In the genomic region with DNA sequence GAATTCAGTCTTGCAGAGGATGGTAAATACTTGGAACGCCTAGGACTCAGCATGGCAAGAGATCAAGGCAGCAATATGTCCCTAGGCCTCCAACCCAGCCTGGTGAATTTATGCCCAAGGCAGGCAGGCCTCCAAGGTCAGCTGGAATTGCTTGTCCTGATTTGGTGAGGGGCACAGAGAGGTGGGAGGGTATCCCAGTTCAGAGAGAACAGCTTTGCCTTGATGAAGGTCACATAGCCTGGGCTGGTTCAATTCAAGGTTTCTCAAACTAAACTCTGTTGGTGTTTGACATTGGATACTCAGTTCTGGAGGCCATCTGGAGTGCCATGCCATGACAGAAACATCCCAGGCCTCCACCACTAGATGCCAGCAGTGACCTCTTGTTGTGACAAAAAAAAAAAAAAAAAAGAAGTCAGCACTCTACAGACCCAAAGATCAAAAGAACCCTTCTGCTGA, we compare ENCODE assay signal across 10 mouse cellular contexts. TPM values are rescaled to one million over a fixed set of nuclear protein-coding genes. Genes with fewer than 3 reads are reported as not detected.
DNase-seq lines count a peak whose midpoint lies in the region; ATAC-seq lines count a peak whose summit lies in the region.
"Had no signal": no experiment of that assay in that cellular context is flagged by ENCODE, and none has a peak within 500 bp of the region (broad histone marks: within the 10 kb centered on the region; RNA-seq: fewer than 3 reads in every experiment).

No protein-coding gene starts in this region.

- intact Hi-C loops in gastrocnemius, postnatal 14 days (cut with DNase I; ENCODE audit: low total_unique reads) = no loop called here

- H3K36me3 ChIP-seq in midbrain, embryonic 15.5 days (replicated peaks) = no peaks in the 10 kb centered on the region
- H3K36me3 ChIP-seq: G1E had no signal

- H3K9me3 ChIP-seq in midbrain, embryonic 15.5 days = no peaks in the 10 kb centered on the region
- H3K9me3 ChIP-seq: G1E had no signal

- WGBS in midbrain, embryonic 15.5 days = 55% methylated on average over 1 of the region's 1 CpGs

- H3K27ac ChIP-seq in midbrain, embryonic 15.5 days = no peak overlapping the region

- no peak overlapping the region for H3K9ac ChIP-seq in midbrain, embryonic 15.5 days

- no peak overlapping the region for H3K4me3 ChIP-seq in midbrain, embryonic 15.5 days
- H3K4me3 ChIP-seq: megakaryocyte, embryonic 14.5 days had no signal

- H3K4me1 ChIP-seq in midbrain, embryonic 15.5 days = no peaks in the 10 kb centered on the region

- peak; percentile 12 for DNase-seq in gastrocnemius, postnatal 14 days
- DNase-seq in gastrocnemius, postnatal 10 days = no peak
- peak; percentile 67 for DNase-seq in 416B (ENCODE audit: low read depth)
- DNase-seq in adrenal gland, postnatal 25 days = peak; percentile 32
- peak; percentile 61 for DNase-seq in naive thymus-derived CD4-positive, alpha-beta T cell, adult 2 months (ENCODE audit: low read depth)

- no peak overlapping the region for H3K4me2 ChIP-seq in midbrain, embryonic 15.5 days

- peak; percentile 53 to 60; a peak in 2 of 4 replicates for ATAC-seq in hematopoietic stem cell, adult 5-6 weeks (replicated peaks in 1 of 2; ENCODE audit: insufficient read depth in 1 of 2, low FRiP score in 2 of 2, low TSS enrichment in 1 of 2, low read depth in 1 of 2, poor library complexity in 2 of 2, severe bottlenecking in 2 of 2)
- no peak for ATAC-seq in erythroblast, adult 5-6 weeks (replicated peaks; ENCODE audit: low FRiP score, poor library complexity, severe bottlenecking)
- no peak for ATAC-seq in midbrain, embryonic 15.5 days (replicated peaks)

- no peaks in the 10 kb centered on the region for H3K27me3 ChIP-seq in midbrain, embryonic 15.5 days (replicated peaks)

RNA-seq across cellular contexts. Expression of a gene that starts 48.3 kb away (rescaled TPM):
- total RNA-seq in gastrocnemius, postnatal 14 days (2021) = under 1 TPM; 0.29 to 0.44 TPM
- under 1 TPM; 0.52 to 0.70 TPM for total RNA-seq in gastrocnemius, postnatal 10 days (2021)
- total RNA-seq in adrenal gland, postnatal 25 days (2021) = 0.67 and 0.88 TPM in 2 replicates
- not detected in 2 replicates for total RNA-seq in hematopoietic stem cell, adult 5-6 weeks (2017)
- total RNA-seq in erythroblast, adult 5-6 weeks (2015; ENCODE audit: low replicate concordance) = not detected in 2 replicates
- total RNA-seq in erythroblast, adult 5-6 weeks (2017; ENCODE audit: low replicate concordance) = not detected in 2 replicates
- polyA plus RNA-seq in midbrain, embryonic 15.5 days (2015; fragmentation: Nextera tagmentation; extraction: Ambion mirVana) = 0.09 and 0.19 TPM in 2 replicates
- polyA plus RNA-seq: G1E had no signal

Comparison
In these comparisons a context has a peak if more than half of its experiments do, and no peak if none do; other contexts are left out.
1. ATAC-seq: peak in hematopoietic stem cell, adult 5-6 weeks (2 of 2); none in erythroblast, adult 5-6 weeks (single experiment) and midbrain, embryonic 15.5 days (single experiment).